Mouse (Mus musculus) forebrain, embryonic 14.5 days (tissue): ENCODE data around the gene Mrpl10. TPM values are rescaled to one million over a fixed set of nuclear protein-coding genes. Genes with fewer than 3 reads are reported as not detected.

ENCODE experiments used
- ATAC-seq: fragments of 200-750 bp; cut with Nextera tagmentation; 2 replicates; pipeline ENCODE4 v1.8.0; 2017; ENCODE audit warnings: mild to moderate bottlenecking, moderate library complexity
- DNase-seq: peaks from one replicate; pipeline ENCODE4 v3.0.0-alpha.2; 2015; ENCODE audit warnings: low spot score
- H3K27ac ChIP-seq: fragments of 300-500 bp; sonication (generic); 2 replicates; pipeline ENCODE4 v1.5.1; 2014; ENCODE audit warnings: low read depth, mild to moderate bottlenecking, control low read depth, low read length, moderate library complexity
- H3K27me3 ChIP-seq: fragments of 300-500 bp; sonication (generic); replicated peaks from 2 replicates; pipeline ENCODE4 v1.6.1; 2014; ENCODE audit warnings: low read length, control low read depth, mixed read lengths; ENCODE audit not compliant: control insufficient read depth, insufficient read depth
- H3K36me3 ChIP-seq: fragments of 300-500 bp; sonication (generic); 2 replicates; pipeline ENCODE4 v1.6.1; 2014; ENCODE audit warnings: low read length, control low read depth; ENCODE audit not compliant: control insufficient read depth, insufficient read depth
- H3K4me1 ChIP-seq: fragments of 300-500 bp; sonication (generic); 2 replicates; pipeline ENCODE4 v1.6.1; 2014; ENCODE audit warnings: antibody characterized with exemption, low read length, control low read depth; ENCODE audit not compliant: control insufficient read depth, insufficient read depth
- H3K4me2 ChIP-seq: fragments of 300-500 bp; sonication (generic); 2 replicates; pipeline ENCODE4 v1.6.1; 2014; ENCODE audit warnings: mild to moderate bottlenecking, control low read depth, low read length
- H3K4me3 ChIP-seq: fragments of 300-500 bp; sonication (generic); 2 replicates; pipeline ENCODE4 v1.5.1; 2014; ENCODE audit warnings: low read depth, low read length, control low read depth
- H3K9ac ChIP-seq: fragments of 300-500 bp; sonication (generic); 2 replicates; pipeline ENCODE4 v1.6.1; 2014; ENCODE audit warnings: mild to moderate bottlenecking, low read length, control low read depth, moderate library complexity
- H3K9me3 ChIP-seq: fragments of 300-500 bp; sonication (generic); replicated peaks from 2 replicates; pipeline ENCODE4 v1.6.1; 2016; ENCODE audit warnings: low read length, control low read depth, mixed read lengths; ENCODE audit not compliant: control insufficient read depth
- WGBS: fragments of 180-500 bp; shearing (Covaris S2); extraction: QIAGEN DNeasy Blood & Tissue Kit; methylation state at CpG from one replicate; pipeline ENCODE4 v1.1.7; 2014; 5-methylcytosine and 5-hydroxymethylcytosine counted together
- polyA plus RNA-seq: library from polyadenylated mRNA; unstranded; fragments of >200 nt; fragmentation: Nextera tagmentation; extraction: Ambion mirVana; gene quantifications from 2 replicates; pipeline ENCODE4 v1.2.1, GENCODE M21; 2014

Gene Mrpl10
- polyA plus RNA-seq, 1 experiment from 2014 or later = 57.6 TPM

GRCm38 (mm10) chr11:97072533-97072932, 31.2 kb downstream of the Mrpl10 start:
- peaks cover 10% of the 10 kb centered on the region for H3K36me3 ChIP-seq
- H3K27me3 ChIP-seq = no peaks in the 10 kb centered on the region
- peak; percentile 81 for DNase-seq
- ATAC-seq = 0 out of 2 replicates have a peak, but pooled peaks have one; percentile 15
- H3K9ac ChIP-seq = no peak overlapping the region
- WGBS = 33% methylated on average over 3 of the region's 3 CpGs
- H3K9me3 ChIP-seq = no peaks in the 10 kb centered on the region
- H3K27ac ChIP-seq = no peak overlapping the region
- H3K4me1 ChIP-seq = no peaks in the 10 kb centered on the region
- no peak overlapping the region for H3K4me3 ChIP-seq
- no peak overlapping the region for H3K4me2 ChIP-seq

GRCm38 (mm10) chr11:97074235-97074634, 32.9 kb downstream of the Mrpl10 start:
- ATAC-seq = no peak
- WGBS = 68% methylated on average over 8 of the region's 8 CpGs

GRCm38 (mm10) chr11:97078751-97079150, 37.4 kb downstream of the Mrpl10 start:
- Histone ChIP-seq H3K9ac (no peak overlapping the region), H3K4me2 (no peak overlapping the region), H3K27me3 (no peaks in the 10 kb centered on the region), H3K27ac (no peak overlapping the region), H3K4me1 (no peaks in the 10 kb centered on the region), H3K9me3 (no peaks in the 10 kb centered on the region), H3K36me3 (no peaks in the 10 kb centered on the region), H3K4me3 (no peak overlapping the region)
- WGBS = 61% methylated on average over 4 of the region's 4 CpGs
- DNase-seq (no peak), ATAC-seq (no peak)

More at GRCm38 (mm10) chr11:97074235-97074634, 32.9 kb downstream of the Mrpl10 start:
- Histone ChIP-seq H3K9me3 (no peaks in the 10 kb centered on the region), H3K4me1 (no peaks in the 10 kb centered on the region), H3K9ac (no peak overlapping the region), H3K4me2 (no peak overlapping the region), H3K36me3 (no peaks in the 10 kb centered on the region), H3K27me3 (no peaks in the 10 kb centered on the region), H3K4me3 (no peak overlapping the region), H3K27ac (no peak overlapping the region)
- DNase-seq = no peak

- no peak overlapping the region for H3K27ac ChIP-seq
- 17% methylated on average over 9 of the region's 9 CpGs for WGBS
- DNase-seq = no peak
- no peaks in the 10 kb centered on the region for H3K27me3 ChIP-seq
- no peak overlapping the region for H3K4me2 ChIP-seq
- no peaks in the 10 kb centered on the region for H3K9me3 ChIP-seq
- ATAC-seq = no peak
- no peaks in the 10 kb centered on the region for H3K36me3 ChIP-seq
- H3K4me3 ChIP-seq = no peak overlapping the region
- no peak overlapping the region for H3K9ac ChIP-seq
- H3K4me1 ChIP-seq = no peaks in the 10 kb centered on the region
Observed at GRCm38 (mm10) chr11:97080291-97080690, 38.9 kb downstream of the Mrpl10 start.

GRCm38 (mm10) chr11:97082977-97083376, 41.6 kb downstream of the Mrpl10 start:
- no peaks in the 10 kb centered on the region for H3K4me1 ChIP-seq
- ATAC-seq (no peak), DNase-seq (peak; percentile 37)
- no peak overlapping the region for H3K4me2 ChIP-seq
- no peaks in the 10 kb centered on the region for H3K9me3 ChIP-seq
- no peak overlapping the region for H3K9ac ChIP-seq
- H3K27ac ChIP-seq = no peak overlapping the region
- no peaks in the 10 kb centered on the region for H3K36me3 ChIP-seq
- 56% methylated on average over 11 of the region's 11 CpGs for WGBS
- no peaks in the 10 kb centered on the region for H3K27me3 ChIP-seq
- no peak overlapping the region for H3K4me3 ChIP-seq

- 0 out of 2 replicates have a peak, but pooled peaks cover under 1% of the 10 kb centered on the region for H3K9me3 ChIP-seq
- H3K27ac ChIP-seq = no peak overlapping the region
- no peaks in the 10 kb centered on the region for H3K27me3 ChIP-seq
- no peak overlapping the region for H3K9ac ChIP-seq
- H3K4me1 ChIP-seq = no peaks in the 10 kb centered on the region
- DNase-seq (no peak), ATAC-seq (no peak)
- no peak overlapping the region for H3K4me3 ChIP-seq
- no peak overlapping the region for H3K4me2 ChIP-seq
- no peaks in the 10 kb centered on the region for H3K36me3 ChIP-seq
- 54% methylated on average over 22 of the region's 22 CpGs for WGBS
Observed at GRCm38 (mm10) chr11:97083401-97084140, 42.2 kb downstream of the Mrpl10 start.

- Histone ChIP-seq H3K4me1 (no peaks in the 10 kb centered on the region), H3K27ac (no peak overlapping the region), H3K36me3 (no peaks in the 10 kb centered on the region), H3K9me3 (0 out of 2 replicates have a peak, but pooled peaks cover 4% of the 10 kb centered on the region), H3K4me3 (no peak overlapping the region), H3K27me3 (no peaks in the 10 kb centered on the region), H3K9ac (no peak overlapping the region), H3K4me2 (no peak overlapping the region)
- ATAC-seq (no peak), DNase-seq (no peak)
- WGBS = 89% methylated on average over 15 of the region's 15 CpGs
Observed at GRCm38 (mm10) chr11:97084821-97085505, 43.6 kb downstream of the Mrpl10 start.

GRCm38 (mm10) chr11:97086365-97086764, 45.0 kb downstream of the Mrpl10 start:
- H3K27me3 ChIP-seq = no peaks in the 10 kb centered on the region
- 0 out of 2 replicates have a peak, but pooled peaks cover 4% of the 10 kb centered on the region for H3K9me3 ChIP-seq
- no peaks in the 10 kb centered on the region for H3K36me3 ChIP-seq
- ATAC-seq (no peak), DNase-seq (no peak)
- no peak overlapping the region for H3K27ac ChIP-seq
- WGBS = 67% methylated on average over 6 of the region's 6 CpGs
- H3K4me2 ChIP-seq = no peak overlapping the region
- H3K4me1 ChIP-seq = no peaks in the 10 kb centered on the region
- no peak overlapping the region for H3K4me3 ChIP-seq
- no peak overlapping the region for H3K9ac ChIP-seq

- 64% methylated on average over 2 of the region's 2 CpGs for WGBS
Observed at GRCm38 (mm10) chr11:97094600-97094999, 53.2 kb downstream of the Mrpl10 start.

More at GRCm38 (mm10) chr11:97094600-97094999, 53.2 kb downstream of the Mrpl10 start:
- Histone ChIP-seq H3K9me3 (no peaks in the 10 kb centered on the region), H3K4me2 (no peak overlapping the region), H3K36me3 (no peaks in the 10 kb centered on the region), H3K4me3 (no peak overlapping the region), H3K9ac (no peak overlapping the region), H3K27me3 (peaks cover 5% of the 10 kb centered on the region; the same call in 1 of the 2 replicates), H3K4me1 (no peaks in the 10 kb centered on the region), H3K27ac (no peak overlapping the region)
- no peak for DNase-seq
- no peak for ATAC-seq
